Mouse (Mus musculus) layer of hippocampus, adult 9-11 months (tissue): ENCODE measurements around the gene Cdk8.

Experiments
- DNase-seq: peaks from one replicate; pipeline ENCODE4 v3.0.0; 2022

Gene Cdk8

DNA sequence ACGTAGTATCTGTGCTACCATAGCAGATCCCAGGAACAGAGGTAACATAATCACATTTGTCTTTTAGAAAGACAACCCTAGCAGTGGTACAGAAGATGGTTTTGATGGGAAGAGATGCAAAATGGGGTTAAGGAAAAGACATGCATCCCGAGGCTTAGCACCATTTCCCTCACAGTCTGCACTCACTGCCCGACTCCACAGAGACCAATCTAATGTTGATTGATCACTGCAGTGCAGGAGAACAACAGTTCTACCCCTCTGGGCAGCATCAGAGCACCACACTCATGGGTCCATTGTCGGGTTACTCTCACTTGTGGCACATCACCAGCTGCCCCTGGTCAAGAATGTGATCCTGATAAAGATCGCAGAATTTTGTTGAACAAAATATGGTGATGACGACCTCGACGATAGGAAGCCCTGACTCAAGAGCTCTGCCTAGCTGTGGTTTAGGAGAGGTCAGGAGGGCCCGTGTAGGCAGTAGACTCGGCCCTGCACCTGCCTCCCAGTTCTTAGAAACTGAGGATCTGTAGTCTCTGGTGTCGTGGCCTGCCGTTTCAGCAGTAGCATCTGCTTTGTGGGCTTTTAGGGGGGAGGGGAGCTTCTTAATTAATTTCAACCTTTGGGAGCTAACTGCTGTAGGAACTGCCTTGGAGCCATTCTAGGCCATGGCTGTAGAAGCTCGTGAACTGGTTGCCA, 51.0 kb downstream of the Cdk8 start:
- DNase-seq = no peak

DNA sequence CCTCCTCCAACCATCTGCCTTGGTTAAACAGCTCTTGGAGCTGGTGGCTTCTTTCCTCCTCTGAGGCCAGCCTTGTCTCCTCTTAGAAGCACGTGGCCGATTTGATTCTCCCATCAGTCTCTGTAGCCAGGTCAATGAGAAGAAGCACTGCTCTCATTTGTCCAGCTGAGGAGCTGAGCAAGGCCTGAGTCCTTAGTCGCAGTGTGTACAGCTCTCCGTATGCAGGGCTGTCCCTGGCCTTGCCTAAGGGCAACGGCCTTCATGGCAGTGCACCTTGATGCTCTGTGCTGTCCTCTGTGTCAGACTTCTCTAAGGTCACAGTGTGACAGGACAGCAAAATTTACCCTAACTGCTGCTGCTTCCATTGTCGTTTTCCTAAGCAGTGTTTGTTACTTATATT, 52.9 kb downstream of the Cdk8 start:
- no peak for DNase-seq

DNA sequence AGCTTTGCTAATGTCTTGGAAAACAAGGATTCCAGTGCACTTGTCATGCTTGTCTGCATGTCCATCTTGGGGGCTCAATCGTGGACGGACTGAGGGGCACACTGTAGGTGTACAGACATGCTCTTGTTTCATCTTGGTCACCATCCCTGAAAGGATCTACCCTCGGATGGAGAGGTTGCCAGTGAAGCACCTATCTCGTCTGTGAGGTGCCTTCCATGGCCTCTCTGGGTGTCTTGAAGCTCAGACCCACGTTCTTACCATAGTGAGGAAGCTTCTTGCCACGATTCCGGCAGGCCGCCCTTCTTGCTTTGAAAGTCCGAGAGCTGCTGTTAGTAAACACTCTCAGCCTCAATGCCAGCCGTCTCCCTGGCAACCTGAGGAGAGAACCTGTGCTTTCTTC, 56.4 kb downstream of the Cdk8 start:
- no peak for DNase-seq

DNA sequence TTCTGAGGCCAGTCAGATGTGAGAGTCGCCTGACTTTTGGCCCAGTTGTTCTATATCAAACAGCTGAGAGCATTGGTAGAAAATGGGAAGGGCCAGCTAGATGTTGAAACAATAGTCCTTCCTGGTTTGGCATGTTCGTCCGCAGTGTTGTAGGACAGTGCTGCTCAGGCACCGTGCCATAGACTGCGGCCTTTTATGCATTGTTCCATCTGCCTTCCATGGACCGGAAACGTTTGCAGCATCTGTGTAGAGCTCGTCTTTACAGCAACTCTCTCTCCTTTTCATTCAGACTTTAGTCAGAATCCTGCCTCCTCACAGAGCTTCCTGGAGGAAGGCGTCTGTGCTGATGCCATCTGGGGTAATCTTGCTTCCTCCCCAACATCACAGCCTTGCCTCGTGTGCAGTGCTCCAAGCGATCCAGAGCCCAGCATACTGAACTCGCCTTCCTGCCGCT, 57.0 kb downstream of the Cdk8 start:
- DNase-seq = peak; percentile 57

DNA sequence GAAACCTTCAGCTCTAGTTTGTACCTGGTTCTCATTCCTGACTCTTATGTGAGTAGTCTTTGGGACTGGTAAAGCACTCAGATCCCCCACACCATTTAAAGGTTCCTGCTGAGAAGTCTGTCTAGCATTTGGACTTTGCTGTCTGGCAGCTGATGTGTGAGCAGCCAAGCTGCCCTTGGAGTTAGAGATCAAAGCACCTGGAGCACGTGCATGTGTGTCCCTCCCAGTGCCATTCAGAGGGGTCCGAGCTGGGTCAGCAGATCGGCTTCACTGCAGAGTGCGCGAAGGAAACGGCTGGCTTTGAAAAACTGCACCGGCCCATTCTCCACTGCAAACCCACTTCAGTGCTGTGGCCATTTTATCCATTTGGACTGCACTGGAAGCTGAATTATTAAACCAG, 58.9 kb downstream of the Cdk8 start:
- DNase-seq = no peak

DNA sequence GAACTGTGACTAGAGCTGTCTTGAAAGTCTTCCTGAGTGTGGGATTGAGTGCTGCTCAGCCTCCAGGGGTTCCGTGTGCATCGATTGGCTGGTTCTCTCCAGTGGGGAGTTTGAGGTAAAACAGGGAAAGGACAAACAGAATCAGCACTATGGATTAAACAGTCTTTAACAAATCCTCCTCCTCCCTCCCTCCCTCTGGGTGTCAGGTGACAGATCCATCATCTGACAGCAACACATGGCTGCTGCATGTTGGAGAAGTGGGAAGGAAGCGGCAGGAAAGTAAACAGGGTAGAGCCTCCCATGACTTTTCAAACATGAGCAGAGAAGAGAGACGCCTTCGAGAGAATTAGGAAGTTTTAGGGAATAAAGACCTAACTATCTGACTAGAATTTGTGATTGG, 59.4 kb downstream of the Cdk8 start:
- DNase-seq = no peak

DNA sequence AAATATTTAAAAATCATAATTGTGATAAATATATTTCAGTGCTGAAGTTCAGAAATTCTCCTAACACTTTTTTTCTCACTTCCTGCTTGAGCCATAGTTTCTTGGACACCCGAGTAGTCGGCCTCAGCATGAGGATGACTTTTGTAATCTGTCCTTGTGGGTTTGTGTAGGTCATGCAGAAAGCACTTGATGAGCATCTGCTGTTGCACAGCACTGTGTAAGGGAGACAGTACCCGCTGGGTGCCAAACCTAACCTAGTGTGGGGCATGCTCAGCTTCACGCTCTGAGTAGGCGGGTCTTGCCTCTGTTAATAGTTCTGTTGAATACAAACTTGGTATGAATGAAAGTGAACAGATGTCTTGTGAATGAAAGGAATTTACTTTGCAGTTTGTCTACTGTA, 60.5 kb downstream of the Cdk8 start:
- DNase-seq = peak; percentile 54

DNA sequence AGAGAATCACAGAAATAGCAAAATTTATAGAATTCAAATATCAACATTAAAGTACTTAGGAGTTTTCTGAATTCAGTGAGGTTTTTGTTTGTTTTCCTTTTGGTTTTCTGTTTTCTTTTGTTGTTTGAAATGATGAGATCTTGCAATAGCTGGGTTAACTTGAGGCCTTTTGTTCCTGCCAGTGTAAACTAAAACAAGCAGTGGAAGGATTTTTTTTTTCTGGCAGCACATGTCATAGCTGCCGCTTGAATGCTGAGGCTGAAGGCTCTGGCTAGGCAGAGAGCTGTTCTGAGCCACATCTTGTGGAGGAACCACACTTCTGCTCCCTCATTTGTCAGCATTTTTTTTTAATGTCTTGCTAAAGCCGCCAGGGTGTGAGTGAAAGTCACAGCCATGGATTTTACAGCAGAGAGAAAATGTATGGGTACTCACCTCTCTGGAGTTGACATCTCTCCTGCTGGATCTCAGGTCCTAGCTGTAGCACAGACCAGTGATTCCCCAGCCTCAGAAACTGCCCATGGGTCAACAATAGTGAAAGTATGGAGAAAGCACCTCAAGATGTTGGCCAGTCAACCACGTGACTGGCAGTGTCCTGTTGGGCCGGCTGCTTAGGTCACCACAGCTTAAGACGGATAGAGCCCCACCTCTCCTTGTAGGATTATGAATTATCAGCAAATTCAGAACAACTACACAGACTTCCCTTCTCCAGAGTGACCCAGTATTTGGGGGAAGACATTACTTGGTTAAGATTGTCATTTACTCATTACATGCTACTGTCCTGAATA, 62.1 kb downstream of the Cdk8 start:
- DNase-seq = no peak

DNA sequence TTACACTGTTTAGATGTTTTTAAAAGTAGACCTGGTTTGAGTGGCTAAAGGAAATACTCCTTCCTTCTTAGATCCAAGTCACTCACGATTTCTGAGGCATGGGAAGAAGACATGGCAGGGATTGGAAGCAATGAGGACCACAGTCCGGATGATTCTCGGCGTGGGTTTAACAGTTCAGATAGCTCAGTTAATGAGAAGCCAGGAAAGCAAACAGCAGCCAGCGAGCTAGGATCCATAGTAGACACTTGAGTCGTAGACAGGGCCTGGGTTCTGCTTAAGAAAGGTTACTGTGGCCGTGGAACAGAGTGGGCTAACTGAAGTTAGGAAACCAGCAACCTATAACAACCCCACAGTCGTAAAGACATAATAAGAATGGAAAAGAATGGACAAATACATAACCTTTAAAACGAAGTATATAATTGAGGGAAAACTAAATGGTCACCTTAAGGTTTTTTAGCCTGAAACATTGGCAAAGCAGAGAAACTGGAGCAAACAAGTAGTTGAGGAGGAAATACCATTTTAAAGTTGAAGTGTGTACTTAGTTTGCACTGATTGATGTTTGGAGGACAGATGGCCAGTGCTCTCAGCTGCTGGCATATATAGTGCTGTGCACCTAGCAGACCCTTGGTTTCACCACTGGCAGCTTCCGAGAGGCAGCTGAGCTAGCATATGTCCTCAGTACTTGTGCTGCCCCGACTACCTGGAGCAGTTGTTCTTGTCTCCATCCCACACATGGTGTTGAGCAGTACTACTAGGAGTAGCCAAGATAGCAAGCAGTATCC, 63.1 kb downstream of the Cdk8 start:
- no peak for DNase-seq

DNA sequence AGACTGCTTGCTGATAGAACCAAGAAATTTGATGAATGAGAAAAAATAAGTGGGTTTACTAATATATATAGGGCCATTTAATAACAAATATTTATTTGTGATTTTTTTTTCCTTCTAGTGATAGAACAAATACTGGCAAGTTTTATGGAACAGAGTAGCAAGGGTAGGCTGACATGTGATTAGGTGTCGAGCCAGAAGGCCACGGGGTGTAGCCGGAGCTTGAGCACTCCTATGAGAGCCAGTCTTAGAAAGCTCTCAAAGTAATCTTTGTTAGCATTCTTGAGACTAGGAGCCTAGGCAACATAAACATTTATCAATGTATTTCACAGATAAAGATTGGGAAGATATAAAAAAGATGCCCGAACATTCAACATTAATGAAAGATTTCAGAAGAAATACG, 63.8 kb downstream of the Cdk8 start:
- no peak for DNase-seq

DNA sequence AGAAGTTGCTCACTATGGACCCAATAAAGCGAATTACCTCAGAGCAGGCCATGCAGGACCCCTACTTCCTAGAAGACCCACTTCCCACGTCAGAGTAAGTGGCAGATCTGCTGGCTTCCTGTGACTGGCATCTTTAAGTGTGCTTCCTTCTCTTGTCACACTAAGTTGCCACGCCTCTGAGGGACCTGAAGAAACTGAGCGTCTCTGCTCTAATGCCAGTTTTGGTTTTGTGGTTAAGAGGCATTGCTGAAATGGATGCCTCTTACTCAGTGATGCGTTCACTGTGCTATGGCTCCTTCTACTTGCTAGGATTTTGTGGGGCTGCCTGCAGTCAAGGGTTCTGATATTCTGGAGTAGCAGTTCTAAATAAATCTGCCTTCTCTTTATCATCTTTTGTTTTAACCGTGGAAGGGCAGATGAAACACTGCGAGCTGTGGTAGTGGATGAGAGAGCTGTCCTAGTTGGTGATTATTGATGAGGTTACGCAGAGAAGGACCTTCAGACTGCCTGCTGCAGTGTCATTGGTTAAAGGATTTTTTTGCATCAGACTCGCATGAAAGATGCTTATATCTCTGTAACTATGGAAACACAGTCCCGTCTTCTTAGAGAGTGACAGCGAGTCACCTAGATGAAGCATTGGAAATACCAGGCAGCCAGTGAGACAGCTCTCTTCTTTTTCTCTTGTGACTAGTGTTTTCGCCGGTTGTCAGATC, 67.9 kb downstream of the Cdk8 start:
- no peak for DNase-seq

DNA sequence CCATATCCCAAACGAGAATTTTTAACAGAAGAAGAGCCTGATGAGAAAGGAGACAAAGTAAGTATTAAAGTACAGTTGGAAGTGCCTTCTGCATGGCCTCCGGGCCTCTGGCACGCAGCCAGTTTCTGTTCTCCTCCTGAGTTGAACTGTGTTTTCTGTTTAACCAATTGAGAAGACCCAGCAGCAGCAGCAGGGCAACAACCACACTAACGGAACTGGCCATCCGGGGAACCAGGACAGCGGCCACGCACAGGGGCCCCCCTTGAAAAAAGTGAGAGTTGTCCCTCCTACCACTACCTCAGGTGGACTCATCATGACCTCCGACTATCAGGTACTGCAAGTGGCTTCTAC, 68.5 kb downstream of the Cdk8 start:
- DNase-seq = peak; percentile 74

DNA sequence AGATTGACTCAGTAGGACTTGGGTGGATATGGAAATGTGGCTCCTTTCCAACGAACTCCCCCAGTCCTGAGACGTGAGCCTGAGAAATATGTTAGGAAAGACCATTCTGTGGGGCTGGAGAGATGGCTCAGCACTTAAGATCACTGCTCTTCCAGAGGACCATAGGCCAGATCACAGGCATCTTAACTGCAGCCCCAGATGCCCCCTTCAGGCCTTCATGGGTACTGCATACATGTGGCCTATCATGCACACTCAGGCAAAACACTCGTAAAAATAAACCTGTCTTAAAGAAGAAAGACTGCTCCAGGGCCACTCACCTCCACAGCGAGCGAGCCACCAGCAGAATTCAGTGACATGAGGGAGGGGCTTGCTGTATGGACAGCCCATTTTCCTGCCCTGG, 72.4 kb downstream of the Cdk8 start:
- DNase-seq = peak; percentile 47

DNA sequence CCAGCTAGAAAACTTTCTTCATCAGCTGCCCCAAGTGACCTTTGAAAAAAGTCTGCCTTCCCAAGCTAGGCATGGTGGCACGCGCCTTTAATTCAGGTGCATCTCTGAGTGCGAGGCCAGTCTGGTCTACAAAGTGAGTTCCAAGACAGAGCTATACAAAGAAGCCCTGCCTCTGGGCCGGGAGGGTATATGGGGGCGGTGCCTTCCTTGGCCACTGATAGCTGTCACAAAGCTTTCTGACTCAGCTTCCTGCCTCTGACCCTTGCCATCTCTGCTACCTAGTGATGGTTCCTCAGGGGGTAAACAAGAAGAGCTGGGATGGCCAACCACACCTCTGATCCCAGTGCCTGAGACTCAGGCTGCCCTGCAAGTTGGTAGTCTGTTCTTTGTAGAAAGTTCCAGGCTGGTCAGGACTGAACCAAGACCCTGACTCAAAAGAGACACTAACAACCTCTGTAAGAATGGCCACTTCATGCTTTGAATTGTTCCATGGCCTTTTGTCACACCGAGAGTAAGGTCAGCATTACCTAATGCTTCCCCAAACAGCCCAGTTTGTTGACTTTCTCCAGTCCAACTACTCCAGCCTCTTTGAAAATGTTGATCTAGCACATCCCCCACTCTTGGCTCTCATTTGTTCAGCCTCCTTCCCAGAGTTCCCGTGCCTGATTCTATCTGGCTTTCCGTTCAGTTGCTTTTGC, 76.2 kb downstream of the Cdk8 start:
- no peak for DNase-seq

DNA sequence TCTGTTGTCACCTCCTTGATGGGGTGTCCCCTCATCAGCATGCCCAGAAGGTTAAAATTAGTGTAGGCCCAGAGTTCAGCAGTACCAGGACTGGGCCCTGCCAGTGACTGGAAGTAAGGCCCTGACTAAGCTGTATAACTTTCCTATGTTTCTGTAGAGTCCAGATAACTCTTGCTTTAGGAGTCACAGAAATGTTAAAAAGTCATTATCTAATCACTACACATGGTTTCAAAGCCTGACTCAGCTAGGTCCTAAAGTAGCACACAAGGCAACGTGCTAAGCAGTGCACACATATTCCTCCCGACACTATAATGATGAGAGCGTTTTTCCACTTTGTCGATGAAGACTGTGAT, 76.7 kb downstream of the Cdk8 start:
- DNase-seq = no peak

DNA sequence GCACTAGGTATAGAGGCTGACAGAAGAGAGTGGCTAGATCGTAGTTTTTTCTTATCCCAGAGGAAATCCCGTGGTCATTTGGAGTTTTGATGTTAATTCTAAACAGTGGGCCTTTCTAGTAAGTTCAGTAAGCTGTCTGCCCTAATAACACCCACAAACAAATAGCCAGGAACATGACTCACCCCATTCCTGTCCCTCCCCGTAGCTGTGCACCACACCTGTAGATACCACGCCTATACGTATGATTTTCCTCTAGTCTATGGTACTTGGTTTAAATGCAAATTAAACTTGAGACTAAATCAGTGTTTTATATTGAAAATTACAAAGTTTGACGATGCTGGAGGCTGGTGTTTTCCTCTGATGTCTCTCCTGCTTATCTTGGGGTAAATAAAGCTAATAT, 83.5 kb downstream of the Cdk8 start:
- no peak for DNase-seq

DNA sequence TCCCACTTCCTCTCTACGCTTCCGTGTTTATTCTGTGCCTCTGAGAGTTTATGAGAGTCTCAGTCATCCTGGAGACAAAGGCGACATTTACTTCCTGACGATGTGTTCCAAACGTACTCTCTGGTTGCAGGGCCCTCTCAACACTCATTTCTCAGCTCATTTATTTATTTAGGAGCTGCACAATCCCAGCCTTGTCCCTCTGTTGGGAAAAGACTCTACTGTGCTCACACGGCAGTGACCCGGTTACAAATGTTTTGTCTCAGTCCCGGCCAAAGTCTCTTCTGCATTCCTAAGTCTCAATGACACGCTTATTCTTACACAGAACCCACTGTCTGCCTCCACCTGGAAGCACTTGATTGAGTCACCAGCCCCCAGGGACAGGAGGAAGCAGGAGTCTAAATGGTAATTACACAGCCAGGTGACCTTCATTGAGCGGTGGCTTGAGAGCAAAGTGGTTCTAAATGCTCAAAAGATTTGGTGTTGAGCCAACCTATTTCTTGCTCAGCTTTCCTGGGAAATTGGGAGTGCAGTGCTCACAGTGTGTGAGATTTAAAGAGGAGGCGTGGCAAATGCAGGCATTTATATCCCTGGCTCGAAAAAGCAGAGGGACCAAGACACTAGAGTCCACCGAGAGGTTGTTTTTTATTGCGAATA, 84.4 kb downstream of the Cdk8 start:
- DNase-seq = peak; percentile 49

DNA sequence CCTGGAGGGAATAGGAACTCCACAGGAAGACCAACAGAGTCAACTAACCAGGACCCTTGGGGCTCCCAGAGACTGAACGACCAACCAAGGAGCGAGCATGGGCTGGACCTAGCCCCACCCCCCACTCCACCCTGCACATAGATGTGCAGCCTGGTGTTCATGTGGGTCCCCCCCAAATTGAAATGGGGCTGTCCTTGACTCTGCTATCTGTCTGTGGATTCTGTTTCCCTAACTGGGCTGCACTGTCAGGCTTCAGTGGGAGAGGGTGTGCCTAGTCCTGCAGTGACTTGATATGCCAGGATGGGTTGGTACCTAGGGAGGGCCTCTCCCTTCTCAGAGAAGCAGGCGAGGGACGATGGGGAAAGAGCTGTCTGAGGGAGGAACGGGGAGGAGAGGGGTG, 85.3 kb downstream of the Cdk8 start:
- DNase-seq = no peak

DNA sequence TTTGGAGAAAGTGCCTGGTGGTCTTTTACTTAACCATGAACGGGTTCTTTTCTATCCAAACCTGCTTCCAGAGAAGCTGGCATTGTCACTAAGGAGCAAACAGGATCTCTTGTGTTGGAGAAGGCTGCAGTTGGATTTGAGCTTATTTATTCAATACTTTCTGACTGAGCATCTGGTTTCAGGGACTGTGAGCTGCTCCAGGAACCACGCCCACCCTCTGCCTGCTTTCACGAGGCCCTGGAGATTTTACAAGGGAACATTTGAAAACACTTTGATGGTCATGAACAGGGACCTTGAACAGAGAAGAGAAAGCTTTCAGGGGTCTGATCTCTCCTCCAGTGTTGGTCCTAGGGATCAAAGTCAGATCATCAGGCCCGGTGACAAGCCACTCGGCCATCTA, 87.0 kb downstream of the Cdk8 start:
- peak; percentile 29 for DNase-seq

DNA sequence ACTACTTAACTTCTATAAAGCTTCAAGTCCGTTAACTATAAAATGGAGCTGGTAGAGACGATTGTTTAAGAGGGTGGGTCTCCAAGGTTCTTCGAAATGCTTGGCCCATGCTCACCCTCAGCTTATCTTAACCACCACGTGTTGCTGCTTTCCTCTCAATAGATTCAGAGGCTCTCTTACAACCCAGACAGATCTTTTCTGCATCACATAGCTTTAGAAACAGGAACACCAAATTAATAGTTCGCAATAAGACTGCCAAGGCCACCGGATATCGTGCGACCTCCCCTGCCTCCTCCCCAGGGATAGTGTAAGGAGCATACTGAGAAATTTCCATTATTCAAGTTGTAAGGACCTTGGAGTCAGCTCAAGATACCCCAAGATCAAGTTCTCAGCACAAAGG, 87.4 kb downstream of the Cdk8 start:
- DNase-seq = no peak

DNA sequence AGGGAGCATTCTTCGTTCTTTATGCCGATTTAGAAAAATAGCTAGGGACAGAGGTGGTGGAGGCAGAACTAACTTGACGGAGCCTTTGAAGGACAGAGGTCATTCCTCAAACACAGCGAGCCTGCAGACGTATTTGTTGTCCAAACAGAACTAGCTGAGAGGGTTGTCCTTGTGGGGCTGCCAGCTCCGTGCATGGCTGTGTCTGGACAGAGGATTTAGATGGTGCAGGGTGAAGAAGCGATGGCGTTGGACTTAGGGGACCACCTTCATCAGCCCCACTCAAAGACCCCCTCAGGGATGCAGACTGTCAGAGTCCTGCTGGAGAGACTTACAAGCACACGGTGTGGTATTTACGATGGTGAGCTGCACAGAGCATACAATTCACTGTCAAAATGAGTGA, 97.9 kb downstream of the Cdk8 start:
- DNase-seq = no peak

DNA sequence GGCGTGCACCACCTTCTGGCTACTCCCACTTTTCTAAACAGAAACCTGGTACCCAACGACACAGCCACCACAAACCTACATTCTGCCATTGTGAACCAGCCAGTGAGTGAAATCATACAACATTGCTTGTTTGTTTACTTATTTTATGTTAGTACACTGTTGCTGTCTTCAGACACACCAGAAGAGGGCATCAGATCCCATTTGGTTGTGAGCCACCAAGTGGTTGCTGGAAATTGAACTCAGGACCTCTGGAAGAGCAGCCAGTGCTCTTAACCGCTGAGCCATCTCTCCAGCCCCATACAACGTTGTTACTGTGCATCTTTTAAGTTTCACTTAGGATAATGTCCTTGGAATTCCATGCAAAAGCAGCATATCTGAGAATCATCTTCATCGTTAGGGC, 98.5 kb downstream of the Cdk8 start:
- DNase-seq = no peak
